In genomic region chr14:36919146-36919545, GRCm38 (mm10) we compare ENCODE assay signal across 8 mouse cellular contexts. TPM values are rescaled to one million over a fixed set of nuclear protein-coding genes. Genes with fewer than 3 reads are reported as not detected.
DNase-seq lines count a peak whose midpoint lies in the region; ATAC-seq lines count a peak whose summit lies in the region.

No protein-coding gene starts in this region.

- no peak overlapping the region for H3K4me3 ChIP-seq in liver, embryonic 12.5 days
- H3K4me3 ChIP-seq in forebrain, embryonic 12.5 days (replicated peaks): no peak overlapping the region
- peak overlapping the region; percentile 59 for H3K4me3 ChIP-seq in heart, embryonic 15.5 days
- no peak overlapping the region for H3K4me3 ChIP-seq in liver, embryonic 11.5 days (ENCODE audit: low read depth, low read length)

- no peaks in the 10 kb centered on the region for H3K36me3 ChIP-seq in liver, embryonic 12.5 days
- no peaks in the 10 kb centered on the region; the same call in 1 of the 2 replicates for H3K36me3 ChIP-seq in forebrain, embryonic 12.5 days (replicated peaks)
- no peaks in the 10 kb centered on the region for H3K36me3 ChIP-seq in heart, embryonic 15.5 days
- no peaks in the 10 kb centered on the region for H3K36me3 ChIP-seq in liver, embryonic 11.5 days (ENCODE audit: control insufficient read depth, insufficient read depth, low read length)

- no peaks in the 10 kb centered on the region for H3K9me3 ChIP-seq in liver, embryonic 12.5 days (replicated peaks)
- H3K9me3 ChIP-seq in forebrain, embryonic 12.5 days: no peaks in the 10 kb centered on the region
- no peaks in the 10 kb centered on the region for H3K9me3 ChIP-seq in heart, embryonic 15.5 days (replicated peaks)
- H3K9me3 ChIP-seq in liver, embryonic 11.5 days (ENCODE audit: control insufficient read depth, low read length): no peaks in the 10 kb centered on the region

- H3K27ac ChIP-seq in liver, embryonic 12.5 days: no peak overlapping the region
- H3K27ac ChIP-seq in forebrain, embryonic 12.5 days: peak overlapping the region; percentile 61; the same call in 1 of the 2 replicates
- peak overlapping the region; percentile 97 for H3K27ac ChIP-seq in heart, embryonic 15.5 days
- no peak overlapping the region for H3K27ac ChIP-seq in liver, embryonic 11.5 days (ENCODE audit: low read depth, low read length)

- no peaks in the 10 kb centered on the region for H3K27me3 ChIP-seq in liver, embryonic 12.5 days (replicated peaks)
- H3K27me3 ChIP-seq in forebrain, embryonic 12.5 days: no peaks in the 10 kb centered on the region
- no peaks in the 10 kb centered on the region for H3K27me3 ChIP-seq in heart, embryonic 15.5 days
- no peaks in the 10 kb centered on the region for H3K27me3 ChIP-seq in liver, embryonic 11.5 days (replicated peaks; ENCODE audit: control insufficient read depth, insufficient read depth, low read length)

- H3K4me1 ChIP-seq in liver, embryonic 12.5 days: 0 out of 2 replicates have a peak, but pooled peaks cover 3% of the 10 kb centered on the region
- no peaks in the 10 kb centered on the region for H3K4me1 ChIP-seq in forebrain, embryonic 12.5 days
- peaks cover 14% of the 10 kb centered on the region for H3K4me1 ChIP-seq in heart, embryonic 15.5 days (replicated peaks)
- H3K4me1 ChIP-seq in liver, embryonic 11.5 days (replicated peaks; ENCODE audit: control insufficient read depth, insufficient read depth, low read length): no peaks in the 10 kb centered on the region

- no peak overlapping the region for H3K4me2 ChIP-seq in liver, embryonic 12.5 days
- H3K4me2 ChIP-seq in forebrain, embryonic 12.5 days: no peak overlapping the region
- H3K4me2 ChIP-seq in heart, embryonic 15.5 days: peak overlapping the region; percentile 65
- no peak overlapping the region for H3K4me2 ChIP-seq in liver, embryonic 11.5 days

- peak; percentile 25 for DNase-seq in liver
- DNase-seq in kidney, postnatal 25 days: peak; percentile 85 to 94
- DNase-seq in liver, embryonic 11.5 days (ENCODE audit: low spot score): peak; percentile 32
- DNase-seq in ovary, postnatal 10 days (ENCODE audit: low spot score): peak; percentile 53
- DNase-seq in c-Kit-positive CD71-positive TER-119-positive erythroid progenitor cells, embryonic 14.5 days (ENCODE audit: low spot score): no peak

- no peak overlapping the region for H3K9ac ChIP-seq in liver, embryonic 12.5 days
- no peak overlapping the region for H3K9ac ChIP-seq in forebrain, embryonic 12.5 days
- H3K9ac ChIP-seq in heart, embryonic 15.5 days: peak overlapping the region; percentile 73
- no peak overlapping the region for H3K9ac ChIP-seq in liver, embryonic 11.5 days (ENCODE audit: low read depth, low read length)

- ATAC-seq in liver, embryonic 12.5 days: no peak
- ATAC-seq in forebrain, embryonic 12.5 days (ENCODE audit: low FRiP score): peak; percentile 51; the same call in 1 of the 2 replicates
- peak; percentile 96 for ATAC-seq in heart, embryonic 15.5 days (replicated peaks; ENCODE audit: insufficient number of reproducible peaks, insufficient read depth, low FRiP score, low read depth)
- ATAC-seq in liver, embryonic 11.5 days (replicated peaks; ENCODE audit: low FRiP score): no peak; the same call in 1 of the 2 replicates

- 54% methylated on average over 13 of the region's 13 CpGs for WGBS in liver, embryonic 12.5 days (ENCODE audit: insufficient replicate concordance)
- WGBS in forebrain, embryonic 12.5 days: 58% methylated on average over 13 of the region's 13 CpGs
- WGBS in heart, embryonic 15.5 days: 13% methylated on average over 13 of the region's 13 CpGs
- 60% methylated on average over 13 of the region's 13 CpGs for WGBS in liver, embryonic 11.5 days

RNA-seq across cellular contexts. Expression of gene Ccser2, which starts 49.4 kb away (rescaled TPM):
- 6.5 and 7.6 TPM in 2 replicates for polyA plus RNA-seq in liver, embryonic 12.5 days (2016; fragmentation: Nextera tagmentation; extraction: Ambion mirVana)
- polyA plus RNA-seq in forebrain, embryonic 12.5 days (2016; fragmentation: Nextera tagmentation; extraction: Ambion mirVana): 36.7 and 37.6 TPM in 2 replicates
- polyA plus RNA-seq in heart, embryonic 15.5 days (2015; fragmentation: Nextera tagmentation; extraction: Ambion mirVana): 54.2 and 59.8 TPM in 2 replicates
- polyA plus RNA-seq in liver, embryonic 11.5 days (2014; fragmentation: Nextera tagmentation; extraction: Ambion mirVana): 10.7 and 11.1 TPM in 2 replicates

Comparison
In these comparisons a context has a peak if more than half of its experiments do, and no peak if none do; other contexts are left out.
1. ATAC-seq: peak in forebrain, embryonic 12.5 days (single experiment) and heart, embryonic 15.5 days (single experiment); none in liver, embryonic 12.5 days (single experiment) and liver, embryonic 11.5 days (single experiment).
2. H3K27ac ChIP-seq: peak in forebrain, embryonic 12.5 days (single experiment) and heart, embryonic 15.5 days (single experiment); none in liver, embryonic 12.5 days (single experiment) and liver, embryonic 11.5 days (single experiment).